Comparison of ENCODE assay signal across 8 mouse cellular contexts in genomic region chr10:70520143-70521131, GRCm38 (mm10).
DNase-seq lines count a peak whose midpoint lies in the region; ATAC-seq lines count a peak whose summit lies in the region.

No protein-coding gene starts in this region.

- WGBS in kidney, embryonic 16.5 days, result 1% methylated on average over 38 of the region's 38 CpGs
- 2% methylated on average over 38 of the region's 38 CpGs for WGBS in hindbrain, embryonic 14.5 days
- under 1% methylated on average over 38 of the region's 38 CpGs for WGBS in lung, embryonic 15.5 days

- H3K9me3 ChIP-seq in kidney, embryonic 16.5 days (ENCODE audit: low read length), result no peaks in the 10 kb centered on the region
- H3K9me3 ChIP-seq in hindbrain, embryonic 14.5 days (ENCODE audit: control insufficient read depth, low read length), result no peaks in the 10 kb centered on the region
- no peaks in the 10 kb centered on the region for H3K9me3 ChIP-seq in lung, embryonic 15.5 days

- peak; percentile 79 for ATAC-seq in kidney, embryonic 16.5 days (ENCODE audit: low FRiP score, low TSS enrichment)
- ATAC-seq in hindbrain, embryonic 14.5 days (ENCODE audit: low FRiP score), result peak; percentile 87
- peak; percentile 51; the same call in 1 of the 2 replicates for ATAC-seq in lung, embryonic 15.5 days (ENCODE audit: borderline replicate concordance, extremely low read depth, low FRiP score, low TSS enrichment)
- ATAC-seq in megakaryocyte-erythroid progenitor cell, adult 5-6 weeks (replicated peaks; ENCODE audit: low FRiP score, low TSS enrichment, poor library complexity, severe bottlenecking), result no peak

- no peaks in the 10 kb centered on the region for H3K36me3 ChIP-seq in kidney, embryonic 16.5 days (ENCODE audit: insufficient read depth, low read length)
- H3K36me3 ChIP-seq in hindbrain, embryonic 14.5 days (replicated peaks; ENCODE audit: control insufficient read depth, insufficient read depth), result peaks cover 8% of the 10 kb centered on the region
- no peaks in the 10 kb centered on the region for H3K36me3 ChIP-seq in lung, embryonic 15.5 days

- no peaks in the 10 kb centered on the region for H3K27me3 ChIP-seq in kidney, embryonic 16.5 days (ENCODE audit: insufficient read depth, low read length)
- no peaks in the 10 kb centered on the region for H3K27me3 ChIP-seq in hindbrain, embryonic 14.5 days (ENCODE audit: control insufficient read depth, insufficient read depth, low read length)
- H3K27me3 ChIP-seq in lung, embryonic 15.5 days, result no peaks in the 10 kb centered on the region

- DNase-seq in kidney, postnatal 14 days, result no peak
- DNase-seq in cerebellum, postnatal 10 days, result peak; percentile 53 to 63
- peak; percentile 45 to 76 for DNase-seq in frontal cortex, postnatal 36 days (ENCODE audit: low spot score in 2 of 2)
- DNase-seq in hindbrain, embryonic 14.5 days (ENCODE audit: low spot score), result peak; percentile 63
- DNase-seq in right cerebral cortex, adult 18-20 months, result peak; percentile 79

- H3K4me2 ChIP-seq in kidney, embryonic 16.5 days (replicated peaks; ENCODE audit: low read depth, low read length), result peak overlapping the region; percentile 88
- H3K4me2 ChIP-seq in hindbrain, embryonic 14.5 days (replicated peaks), result peak overlapping the region; percentile 89
- H3K4me2 ChIP-seq in lung, embryonic 15.5 days, result peak overlapping the region; percentile 81

- H3K27ac ChIP-seq in kidney, embryonic 16.5 days (ENCODE audit: low read length), result peak overlapping the region; percentile 40; the same call in 1 of the 2 replicates
- peak overlapping the region; percentile 80 for H3K27ac ChIP-seq in hindbrain, embryonic 14.5 days
- no peak overlapping the region for H3K27ac ChIP-seq in lung, embryonic 15.5 days

- H3K4me3 ChIP-seq in kidney, embryonic 16.5 days (ENCODE audit: low read length), result peak overlapping the region; percentile 49
- peak overlapping the region; percentile 39 for H3K4me3 ChIP-seq in hindbrain, embryonic 14.5 days (replicated peaks; ENCODE audit: low read length)
- peak overlapping the region; percentile 39 for H3K4me3 ChIP-seq in lung, embryonic 15.5 days

- H3K9ac ChIP-seq in kidney, embryonic 16.5 days (replicated peaks; ENCODE audit: low read length), result peak overlapping the region; percentile 50
- peak overlapping the region; percentile 62 for H3K9ac ChIP-seq in hindbrain, embryonic 14.5 days
- peak overlapping the region; percentile 6; the same call in 1 of the 2 replicates for H3K9ac ChIP-seq in lung, embryonic 15.5 days

- H3K4me1 ChIP-seq in kidney, embryonic 16.5 days (ENCODE audit: insufficient read depth, low read length), result peaks cover 23% of the 10 kb centered on the region
- H3K4me1 ChIP-seq in hindbrain, embryonic 14.5 days (replicated peaks; ENCODE audit: control insufficient read depth, insufficient read depth, low read length), result peaks cover 21% of the 10 kb centered on the region
- H3K4me1 ChIP-seq in lung, embryonic 15.5 days, result peaks cover 20% of the 10 kb centered on the region

Comparison
In these comparisons a context has a peak if more than half of its experiments do, and no peak if none do; other contexts are left out.
1. H3K9ac ChIP-seq: peak in every context shown above with its lines; median percentile 62 in hindbrain, embryonic 14.5 days; 50 in kidney, embryonic 16.5 days; 6 in lung, embryonic 15.5 days.